Mouse (Mus musculus) limb, embryonic 14.5 days (tissue): ENCODE measurements around the gene P2rx4. TPM values are rescaled to one million over a fixed set of nuclear protein-coding genes. Genes with fewer than 3 reads are reported as not detected.
A peak's percentile ranks its signal among the peaks of the same experiment; 100 is the strongest.

Source experiments
- ATAC-seq: fragments of 200-750 bp; cut with Nextera tagmentation; 2 replicates; pipeline ENCODE4 v1.8.0; 2017; ENCODE audit warnings: low read depth, moderate number of reproducible peaks, moderate TSS enrichment; ENCODE audit not compliant: low FRiP score
- DNase-seq: peaks from one replicate; pipeline ENCODE4 v3.0.0-alpha.2; 2015; ENCODE audit warnings: low spot score
- H3K27ac ChIP-seq: fragments of 300-500 bp; sonication (generic); replicated peaks from 2 replicates; pipeline ENCODE4 v1.5.1; 2014; ENCODE audit warnings: low read depth, mild to moderate bottlenecking, low read length, moderate library complexity, mixed read lengths
- H3K27me3 ChIP-seq: fragments of 300-500 bp; sonication (generic); 2 replicates; pipeline ENCODE4 v1.6.1; 2014; ENCODE audit warnings: low read length, mixed read lengths; ENCODE audit not compliant: control insufficient read depth, insufficient read depth
- H3K36me3 ChIP-seq: fragments of 300-500 bp; sonication (generic); 2 replicates; pipeline ENCODE4 v1.6.1; 2014; ENCODE audit warnings: mild to moderate bottlenecking, low read length, moderate library complexity, mixed read lengths; ENCODE audit not compliant: control insufficient read depth, insufficient read depth
- H3K4me1 ChIP-seq: fragments of 300-500 bp; sonication (generic); 2 replicates; pipeline ENCODE4 v1.6.1; 2014; ENCODE audit warnings: antibody characterized with exemption, low read length, mixed read lengths; ENCODE audit not compliant: control insufficient read depth, insufficient read depth
- H3K4me2 ChIP-seq: fragments of 300-500 bp; sonication (generic); replicated peaks from 2 replicates; pipeline ENCODE4 v1.6.1; 2014; ENCODE audit warnings: low read depth, mild to moderate bottlenecking, low read length, moderate library complexity; ENCODE audit not compliant: severe bottlenecking
- H3K4me3 ChIP-seq: fragments of 300-500 bp; sonication (generic); replicated peaks from 2 replicates; pipeline ENCODE4 v1.5.1; 2014; ENCODE audit warnings: low read length
- H3K9ac ChIP-seq: fragments of 300-500 bp; sonication (generic); 2 replicates; pipeline ENCODE4 v1.6.1; 2014; ENCODE audit warnings: mild to moderate bottlenecking, low read depth, low read length, moderate library complexity; ENCODE audit not compliant: severe bottlenecking
- H3K9me3 ChIP-seq: fragments of 300-500 bp; sonication (generic); 2 replicates; pipeline ENCODE4 v1.6.1; 2016; ENCODE audit warnings: low read length; ENCODE audit not compliant: control insufficient read depth
- POLR2A ChIP-seq: fragments of 200-500 bp; IDR thresholded peaks from 2 replicates; pipeline ENCODE4 v1.8.0; 2012; ENCODE audit warnings: inconsistent platforms, mild to moderate bottlenecking, moderate library complexity, borderline replicate concordance; ENCODE audit not compliant: insufficient read depth, insufficient read length; ENCODE audit errors: extremely low read depth
- WGBS: fragments of 180-500 bp; shearing (Covaris S2); extraction: QIAGEN DNeasy Blood & Tissue Kit; methylation state at CpG from one replicate; pipeline ENCODE4 v1.1.7; 2014; 5-methylcytosine and 5-hydroxymethylcytosine counted together
- microRNA-seq: library from miRNA; unstranded; fragments of <30 nt; microRNA quantifications from one replicate; pipeline ENCODE4, GENCODE M21; 2016
- polyA plus RNA-seq, 2 experiments: library from polyadenylated mRNA; depleted of rRNA in 1 of 2; stranded (reverse) in 1 of 2; unstranded in 1 of 2; fragments of >200 nt; fragmentation: Nextera tagmentation in 1 of 2; extraction: Ambion mirVana in 1 of 2; gene quantifications; 2 replicates each; pipeline versions ENCODE4 v1.2.1 to v1.2.3; 2012 to 2014

The P2rx4 gene
- polyA plus RNA-seq, 2 experiments = 18.2 to 21.0 TPM

DNA sequence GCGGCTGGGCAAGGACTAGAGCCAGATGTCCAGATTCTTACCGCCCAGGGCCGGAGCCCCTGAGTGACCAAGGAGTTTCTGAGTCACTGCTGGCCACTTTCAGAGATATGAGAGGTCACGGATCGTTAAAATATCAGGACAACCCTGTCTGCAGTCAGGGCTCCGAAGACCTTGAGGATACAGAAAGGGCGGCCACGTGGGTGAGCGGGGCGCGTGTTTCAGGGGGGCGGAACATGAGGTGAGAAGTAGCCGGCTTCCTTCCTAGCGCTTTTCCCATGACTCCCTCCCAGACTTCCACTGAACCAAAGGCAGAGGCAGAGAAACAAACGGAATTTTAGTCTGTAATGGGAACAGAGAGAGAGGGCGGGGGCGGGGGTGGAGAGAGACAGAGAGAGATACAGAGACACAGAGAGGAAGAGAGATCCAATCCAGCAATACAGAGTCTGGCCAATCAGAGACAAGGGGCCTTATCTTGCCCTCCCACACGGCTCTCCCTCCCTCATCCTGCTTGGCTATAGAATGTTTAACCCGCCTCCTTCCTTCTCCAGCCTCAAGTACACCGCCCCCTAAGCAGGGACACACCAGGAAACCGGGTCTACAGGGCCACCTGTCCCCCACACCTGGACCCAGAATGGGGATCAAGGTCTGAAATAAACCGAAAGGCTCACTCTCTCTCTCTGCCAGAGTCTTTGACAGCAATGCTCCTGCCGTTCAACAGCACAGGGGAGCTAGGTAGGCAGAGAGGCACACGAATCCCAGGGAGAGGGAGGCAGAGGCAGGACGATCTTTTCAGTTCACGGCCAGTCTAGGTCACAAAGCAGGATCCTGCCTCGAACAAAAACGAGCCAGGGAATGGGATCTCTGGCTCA lies 67.6 kb downstream of the P2rx4 start:
- H3K9ac ChIP-seq = no peak overlapping the region
- H3K9me3 ChIP-seq = no peaks in the 10 kb centered on the region
- DNase-seq = no peak
- ATAC-seq = no peak
- H3K4me1 ChIP-seq = peaks cover 13% of the 10 kb centered on the region
- 79% methylated on average over 28 of the region's 28 CpGs for WGBS
- H3K27me3 ChIP-seq = no peaks in the 10 kb centered on the region
- no peaks in the 10 kb centered on the region; the same call in 1 of the 2 replicates for H3K36me3 ChIP-seq
- no peak overlapping the region for H3K4me3 ChIP-seq
- TF ChIP-seq POLR2A = no peak
- no peak overlapping the region for H3K27ac ChIP-seq
- no peak overlapping the region for H3K4me2 ChIP-seq

- ATAC-seq (no peak), DNase-seq (no peak)
- no peak for TF ChIP-seq POLR2A
- no peak overlapping the region for H3K9ac ChIP-seq
- H3K36me3 ChIP-seq = no peaks in the 10 kb centered on the region; the same call in 1 of the 2 replicates
- peaks cover 6% of the 10 kb centered on the region for H3K4me1 ChIP-seq
- no peaks in the 10 kb centered on the region for H3K9me3 ChIP-seq
- no peak overlapping the region for H3K4me3 ChIP-seq
- WGBS = 71% methylated on average over 14 of the region's 14 CpGs
- no peak overlapping the region for H3K4me2 ChIP-seq
- H3K27ac ChIP-seq = no peak overlapping the region
- H3K27me3 ChIP-seq = no peaks in the 10 kb centered on the region
These were observed 68.4 kb downstream of the P2rx4 start for GRCm38 (mm10) chr5:122775646-122776286.

DNA sequence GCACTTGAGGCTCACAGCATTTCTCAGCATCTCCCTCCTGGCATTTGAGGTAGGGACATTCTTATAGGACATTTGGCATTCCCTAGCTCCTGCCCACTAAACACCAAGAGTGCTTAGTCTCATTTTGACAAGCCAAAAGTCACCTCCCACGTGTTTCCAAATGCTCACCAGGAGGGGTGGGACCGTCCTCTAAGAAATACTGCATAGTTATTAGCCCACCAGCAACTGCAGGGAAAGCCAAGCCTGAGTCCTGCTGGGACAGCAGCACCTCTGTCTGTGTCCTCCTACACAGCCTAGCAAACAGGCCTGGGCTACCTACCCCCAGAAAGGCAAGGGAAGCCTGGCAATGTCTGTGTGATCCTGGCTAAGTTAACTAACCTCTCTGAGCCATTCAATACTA lies 70.0 kb downstream of the P2rx4 start:
- TF ChIP-seq POLR2A = no peak
- H3K4me2 ChIP-seq = no peak overlapping the region
- H3K36me3 ChIP-seq = no peaks in the 10 kb centered on the region; the same call in 1 of the 2 replicates
- DNase-seq (no peak), ATAC-seq (no peak)
- H3K27me3 ChIP-seq = no peaks in the 10 kb centered on the region
- WGBS = 32% methylated on average over 2 of the region's 2 CpGs
- peaks cover 2% of the 10 kb centered on the region; the same call in 1 of the 2 replicates for H3K4me1 ChIP-seq
- H3K9ac ChIP-seq = no peak overlapping the region
- no peak overlapping the region for H3K27ac ChIP-seq
- no peak overlapping the region for H3K4me3 ChIP-seq
- no peaks in the 10 kb centered on the region for H3K9me3 ChIP-seq

- peak overlapping the region; percentile 82; the same call in 1 of the 2 replicates for H3K27ac ChIP-seq
These were observed 71.2 kb downstream of the P2rx4 start for GRCm38 (mm10) chr5:122778231-122779226.

More at GRCm38 (mm10) chr5:122778231-122779226, 71.2 kb downstream of the P2rx4 start:
- DNase-seq (no peak), ATAC-seq (peak; percentile 45)
- Histone ChIP-seq H3K4me1 (peaks cover 2% of the 10 kb centered on the region; the same call in 1 of the 2 replicates), H3K4me2 (peak overlapping the region; percentile 92), H3K9me3 (no peaks in the 10 kb centered on the region), H3K36me3 (no peaks in the 10 kb centered on the region; the same call in 1 of the 2 replicates), H3K4me3 (peak overlapping the region; percentile 75), H3K27me3 (no peaks in the 10 kb centered on the region), H3K9ac (peak overlapping the region; percentile 87)
- no peak for TF ChIP-seq POLR2A
- WGBS = 5% methylated on average over 24 of the region's 55 CpGs

Small RNAs within 50 kb of the gene (microRNA-seq; reads per million reads assigned to microRNA genes)
- gene Mir8115 = not detected

Other genes starting within 250 kb of the P2rx4 start
- 96.7 and 99.0 TPM in 2 replicates for gene Atp2a2, start 205.3 kb upstream of the P2rx4 start, polyA plus RNA-seq (2012; rRNA removed)
- 36.5 and 39.7 TPM in 2 replicates for gene Atp2a2, start 205.3 kb upstream of the P2rx4 start, polyA plus RNA-seq (2014; fragmentation: Nextera tagmentation; extraction: Ambion mirVana)
- gene Ift81, start 93.0 kb upstream of the P2rx4 start, polyA plus RNA-seq (2012; rRNA removed) = 14.9 and 17.2 TPM in 2 replicates
- 32.7 and 41.0 TPM in 2 replicates for gene Ift81, start 93.0 kb upstream of the P2rx4 start, polyA plus RNA-seq (2014; fragmentation: Nextera tagmentation; extraction: Ambion mirVana)
- 2.9 and 3.6 TPM in 2 replicates for gene P2rx7, start 63.6 kb upstream of the P2rx4 start, polyA plus RNA-seq (2012; rRNA removed)
- gene P2rx7, start 63.6 kb upstream of the P2rx4 start, polyA plus RNA-seq (2014; fragmentation: Nextera tagmentation; extraction: Ambion mirVana) = 1.6 and 1.7 TPM in 2 replicates
- 34.7 and 35.0 TPM in 2 replicates for gene Camkk2, start 71.9 kb downstream of the P2rx4 start, polyA plus RNA-seq (2012; rRNA removed)
- 39.1 and 39.3 TPM in 2 replicates for gene Camkk2, start 71.9 kb downstream of the P2rx4 start, polyA plus RNA-seq (2014; fragmentation: Nextera tagmentation; extraction: Ambion mirVana)
- gene Anapc5, start 113.8 kb downstream of the P2rx4 start, polyA plus RNA-seq (2012; rRNA removed) = 686 and 736 TPM in 2 replicates
- 427 and 463 TPM in 2 replicates for gene Anapc5, start 113.8 kb downstream of the P2rx4 start, polyA plus RNA-seq (2014; fragmentation: Nextera tagmentation; extraction: Ambion mirVana)
- 21.4 and 23.5 TPM in 2 replicates for gene Rnf34, start 142.5 kb downstream of the P2rx4 start, polyA plus RNA-seq (2012; rRNA removed)
- gene Rnf34, start 142.5 kb downstream of the P2rx4 start, polyA plus RNA-seq (2014; fragmentation: Nextera tagmentation; extraction: Ambion mirVana) = 33.7 and 40.4 TPM in 2 replicates